Mouse (Mus musculus) MEL (cell line): ENCODE results near the gene Efcab14. TPM values are rescaled to one million over a fixed set of nuclear protein-coding genes. Genes with fewer than 3 reads are reported as not detected.

ENCODE experiments used
- DNase-seq: peaks from one replicate; pipeline ENCODE4 v3.0.0; 2011; ENCODE audit warnings: low read depth, low spot score
- H3K27ac ChIP-seq: 2 replicates; pipeline ENCODE4 v1.5.1; 2012; ENCODE audit warnings: low read depth, mild to moderate bottlenecking, control low read depth, low read length, moderate library complexity; ENCODE audit not compliant: control insufficient read depth
- H3K27me3 ChIP-seq, 2 experiments: fragments of 150-350 bp in 1 of 2; sonication (generic) in 1 of 2; 2 replicates each; pipeline ENCODE4 v1.6.1; 2012; ENCODE audit warnings: low read length in 2 of 2, mild to moderate bottlenecking in 2 of 2, improper control_type of control experiment in 1 of 2, moderate library complexity in 1 of 2; ENCODE audit not compliant: insufficient read depth in 2 of 2, control insufficient read depth in 1 of 2
- H3K36me3 ChIP-seq, 2 experiments: 2 replicates each; pipeline ENCODE4 v1.6.1; 2012 to 2014; ENCODE audit warnings: low read length in 2 of 2, improper control_type of control experiment in 1 of 2, inconsistent platforms in 1 of 2, mild to moderate bottlenecking in 1 of 2; ENCODE audit not compliant: insufficient read depth in 2 of 2, control insufficient read depth in 1 of 2
- H3K4me1 ChIP-seq, 2 experiments: fragments of 150-350 bp in 1 of 2; sonication (generic) in 1 of 2; 2 replicates each; pipeline ENCODE4 v1.6.1; 2012; ENCODE audit warnings: low read length in 2 of 2, improper control_type of control experiment in 1 of 2, mild to moderate bottlenecking in 1 of 2; ENCODE audit not compliant: insufficient read depth in 2 of 2, control insufficient read depth in 1 of 2
- H3K4me3 ChIP-seq, 2 experiments: fragments of 150-350 bp in 1 of 2; sonication (generic) in 1 of 2; 2 replicates each; pipeline ENCODE4 v1.5.1; 2012; ENCODE audit warnings: low read depth in 2 of 2, low read length in 2 of 2, mild to moderate bottlenecking in 2 of 2, moderate library complexity in 2 of 2, control low read depth in 1 of 2, improper control_type of control experiment in 1 of 2; ENCODE audit not compliant: control insufficient read depth in 1 of 2, insufficient read depth in 1 of 2
- H3K79me2 ChIP-seq: 2 replicates; pipeline ENCODE4 v1.6.1; 2012; ENCODE audit warnings: mild to moderate bottlenecking, low read length, moderate library complexity; ENCODE audit not compliant: control insufficient read depth, poor library complexity, insufficient read depth
- H3K9ac ChIP-seq: 2 replicates; pipeline ENCODE4 v1.6.1; 2012; ENCODE audit warnings: low read depth, mild to moderate bottlenecking, control low read depth, low read length, moderate library complexity; ENCODE audit not compliant: control insufficient read depth, poor library complexity, severe bottlenecking
- H3K9me3 ChIP-seq: fragments of 150-350 bp; sonication (generic); replicated peaks from 2 replicates; pipeline ENCODE4 v1.6.1; 2012; ENCODE audit warnings: mild to moderate bottlenecking, low read length, improper control_type of control experiment, moderate library complexity; ENCODE audit not compliant: insufficient read depth
- BHLHE40 ChIP-seq: IDR thresholded peaks from 2 replicates; pipeline ENCODE4 v1.6.1; 2012; ENCODE audit warnings: low read depth, mild to moderate bottlenecking, inconsistent platforms, low read length, improper control_type of control experiment, borderline replicate concordance
- CHD1 ChIP-seq: IDR thresholded peaks from 2 replicates; pipeline ENCODE4 v1.6.1; 2012; ENCODE audit warnings: low read depth, mild to moderate bottlenecking, inconsistent platforms, low read length, improper control_type of control experiment
- CHD2 ChIP-seq: IDR thresholded peaks from 2 replicates; pipeline ENCODE4 v1.6.1; 2011; ENCODE audit warnings: low read length, improper control_type of control experiment
- CTCF ChIP-seq, 3 experiments: IDR thresholded peaks in 2 of 3; conservative IDR thresholded peaks in 1 of 3; 2 replicates each; pipeline ENCODE4 v1.5.1; 2011 to 2012; ENCODE audit warnings: low read length in 3 of 3, low read depth in 2 of 3, mild to moderate bottlenecking in 2 of 3, improper control_type of control experiment in 1 of 3, inconsistent platforms in 1 of 3, mixed read lengths in 1 of 3, moderate library complexity in 1 of 3; ENCODE audit not compliant: control insufficient read depth in 1 of 3, insufficient read depth in 1 of 3, poor library complexity in 1 of 3, severe bottlenecking in 1 of 3
- E2F4 ChIP-seq: IDR thresholded peaks from 2 replicates; pipeline ENCODE4 v1.6.1; 2011; ENCODE audit warnings: low read depth, low read length, improper control_type of control experiment, borderline replicate concordance
- ELF1 ChIP-seq: IDR thresholded peaks from 2 replicates; pipeline ENCODE4 v1.6.1; 2014; ENCODE audit warnings: low read depth, mild to moderate bottlenecking, inconsistent platforms, low read length, improper control_type of control experiment, moderate library complexity
- EP300 ChIP-seq, 2 experiments: IDR thresholded peaks; 2 replicates each; pipeline ENCODE4 v1.6.1; 2011; ENCODE audit warnings: improper control_type of control experiment in 2 of 2, low read length in 2 of 2, low read depth in 1 of 2, mild to moderate bottlenecking in 1 of 2
- ETS1 ChIP-seq: IDR thresholded peaks from 2 replicates; pipeline ENCODE4 v1.6.1; 2012; ENCODE audit warnings: low read depth, mild to moderate bottlenecking, inconsistent platforms, low read length, improper control_type of control experiment, moderate library complexity
- GABPA ChIP-seq: IDR thresholded peaks from 2 replicates; pipeline ENCODE4 v1.6.1; 2012; ENCODE audit warnings: low read depth, mild to moderate bottlenecking, inconsistent platforms, low read length, improper control_type of control experiment, moderate library complexity
- GATA1 ChIP-seq: IDR thresholded peaks from 2 replicates; pipeline ENCODE4 v1.6.1; 2011; ENCODE audit warnings: low read depth, low read length, improper control_type of control experiment
- HCFC1 ChIP-seq: IDR thresholded peaks from 2 replicates; pipeline ENCODE4 v1.6.1; 2012; ENCODE audit warnings: low read depth, mild to moderate bottlenecking, inconsistent platforms, low read length, improper control_type of control experiment, moderate library complexity
- JUND ChIP-seq: IDR thresholded peaks from 2 replicates; pipeline ENCODE4 v1.6.1; 2011; ENCODE audit warnings: low read depth, mild to moderate bottlenecking, improper control_type of control experiment, low read length
- KAT2A ChIP-seq: conservative IDR thresholded peaks from 2 replicates; pipeline ENCODE4 v1.6.1; 2012; ENCODE audit warnings: low read depth, low read length, improper control_type of control experiment, inconsistent platforms
- MAFK ChIP-seq: IDR thresholded peaks from 2 replicates; pipeline ENCODE4 v1.6.1; 2011; ENCODE audit warnings: low read depth, mild to moderate bottlenecking, low read length, improper control_type of control experiment, borderline replicate concordance
- MAX ChIP-seq: IDR thresholded peaks from 2 replicates; pipeline ENCODE4 v1.6.1; 2011; ENCODE audit warnings: low read length, improper control_type of control experiment
- MAZ ChIP-seq: IDR thresholded peaks from 2 replicates; pipeline ENCODE4 v1.6.1; 2012; ENCODE audit warnings: low read depth, mild to moderate bottlenecking, inconsistent platforms, low read length, improper control_type of control experiment
- MXI1 ChIP-seq: IDR thresholded peaks from 2 replicates; pipeline ENCODE4 v1.6.1; 2011; ENCODE audit warnings: mild to moderate bottlenecking, low read depth, low read length, improper control_type of control experiment
- MYB ChIP-seq: IDR thresholded peaks from 2 replicates; pipeline ENCODE4 v1.6.1; 2011; ENCODE audit warnings: mild to moderate bottlenecking, low read depth, low read length, improper control_type of control experiment
- MYC ChIP-seq: IDR thresholded peaks from 2 replicates; pipeline ENCODE4 v1.6.1; 2011; ENCODE audit warnings: low read depth, mild to moderate bottlenecking, low read length, improper control_type of control experiment, moderate library complexity
- NELFE ChIP-seq: IDR thresholded peaks from 2 replicates; pipeline ENCODE4 v1.6.1; 2011; ENCODE audit warnings: low read depth, low read length, improper control_type of control experiment
- NRF1 ChIP-seq: IDR thresholded peaks from 2 replicates; pipeline ENCODE4 v1.6.1; 2014; ENCODE audit warnings: low read depth, mild to moderate bottlenecking, inconsistent platforms, low read length, improper control_type of control experiment, moderate library complexity; ENCODE audit not compliant: poor library complexity, insufficient read depth, severe bottlenecking
- POLR2A ChIP-seq, 2 experiments: IDR thresholded peaks; 2 replicates each; pipeline ENCODE4 v1.6.1; 2011 to 2012; ENCODE audit warnings: low read length in 2 of 2, mild to moderate bottlenecking in 2 of 2, control low read depth in 1 of 2, improper control_type of control experiment in 1 of 2, low read depth in 1 of 2, moderate library complexity in 1 of 2; ENCODE audit not compliant: control insufficient read depth in 1 of 2, insufficient read depth in 1 of 2, poor library complexity in 1 of 2
- POLR2AphosphoS2 ChIP-seq: IDR thresholded peaks from 2 replicates; pipeline ENCODE4 v1.6.1; 2011; ENCODE audit warnings: low read length, improper control_type of control experiment
- RCOR1 ChIP-seq: IDR thresholded peaks from 2 replicates; pipeline ENCODE4 v1.6.1; 2012; ENCODE audit warnings: low read depth, mild to moderate bottlenecking, inconsistent platforms, low read length, improper control_type of control experiment
- SIN3A ChIP-seq: IDR thresholded peaks from 2 replicates; pipeline ENCODE4 v1.6.1; 2012; ENCODE audit warnings: low read length, improper control_type of control experiment, inconsistent platforms
- TAL1 ChIP-seq: IDR thresholded peaks from 2 replicates; pipeline ENCODE4 v1.6.1; 2012; ENCODE audit warnings: mild to moderate bottlenecking, inconsistent platforms, low read length, moderate library complexity, mixed read lengths
- TBP ChIP-seq: IDR thresholded peaks from 2 replicates; pipeline ENCODE4 v1.8.0; 2011; ENCODE audit warnings: low read depth, low read length, improper control_type of control experiment
- TCF12 ChIP-seq: IDR thresholded peaks from 2 replicates; pipeline ENCODE4 v1.6.1; 2014; ENCODE audit warnings: low read depth, mild to moderate bottlenecking, inconsistent platforms, low read length, improper control_type of control experiment, moderate library complexity
- UBTF ChIP-seq: IDR thresholded peaks from 2 replicates; pipeline ENCODE4 v1.6.1; 2012; ENCODE audit warnings: low read depth, mild to moderate bottlenecking, inconsistent platforms, low read length, improper control_type of control experiment, moderate library complexity, borderline replicate concordance; ENCODE audit not compliant: insufficient read depth
- USF1 ChIP-seq: IDR thresholded peaks from 2 replicates; pipeline ENCODE4 v1.6.1; 2014; ENCODE audit warnings: low read depth, mild to moderate bottlenecking, inconsistent platforms, low read length, improper control_type of control experiment, moderate library complexity
- USF2 ChIP-seq, 2 experiments: IDR thresholded peaks; 2 replicates each; pipeline ENCODE4 v1.6.1; 2011 to 2012; ENCODE audit warnings: improper control_type of control experiment in 2 of 2, low read length in 2 of 2, borderline replicate concordance in 1 of 2, inconsistent platforms in 1 of 2, low read depth in 1 of 2, mild to moderate bottlenecking in 1 of 2; ENCODE audit not compliant: insufficient read depth in 1 of 2
- ZKSCAN1 ChIP-seq: IDR thresholded peaks from 2 replicates; pipeline ENCODE4 v1.6.1; 2012; ENCODE audit warnings: low read depth, mild to moderate bottlenecking, inconsistent platforms, low read length, improper control_type of control experiment, moderate library complexity
- ZNF384 ChIP-seq: IDR thresholded peaks from 2 replicates; pipeline ENCODE4 v1.6.1; 2012; ENCODE audit warnings: low read depth, mild to moderate bottlenecking, inconsistent platforms, low read length, improper control_type of control experiment
- polyA plus RNA-seq, 2 experiments: library from polyadenylated mRNA; stranded (reverse) in 1 of 2; unstranded in 1 of 2; fragments of >175 nt in 1 of 2; fragments of >200 nt in 1 of 2; gene quantifications; 2 replicates each; pipeline versions ENCODE4 v1.2.1 to v1.2.4; 2012; ENCODE audit warnings: low replicate concordance in 2 of 2, low read depth in 1 of 2; ENCODE audit not compliant: insufficient read length in 2 of 2, insufficient read depth in 1 of 2, missing spikeins in 1 of 2
- total RNA-seq: library from RNA; depleted of rRNA; stranded (reverse); fragments of 300-350 nt; gene quantifications from 2 replicates; pipeline ENCODE4 v1.2.3, GENCODE M21; 2012

Gene Efcab14
- total and polyA plus RNA-seq, 3 experiments = 11.7 to 17.1 TPM; not detected in 1

GRCm38 (mm10) chr4:115824178-115824577, 86.6 kb downstream of the Efcab14 start:
- Histone ChIP-seq H3K27ac (peak overlapping the region; percentile 81), H3K4me3 (peak overlapping the region in 1 of 2 experiments; percentile 13; a peak in 1 of 4 replicates)
- DNase-seq = peak; percentile 59

DNA sequence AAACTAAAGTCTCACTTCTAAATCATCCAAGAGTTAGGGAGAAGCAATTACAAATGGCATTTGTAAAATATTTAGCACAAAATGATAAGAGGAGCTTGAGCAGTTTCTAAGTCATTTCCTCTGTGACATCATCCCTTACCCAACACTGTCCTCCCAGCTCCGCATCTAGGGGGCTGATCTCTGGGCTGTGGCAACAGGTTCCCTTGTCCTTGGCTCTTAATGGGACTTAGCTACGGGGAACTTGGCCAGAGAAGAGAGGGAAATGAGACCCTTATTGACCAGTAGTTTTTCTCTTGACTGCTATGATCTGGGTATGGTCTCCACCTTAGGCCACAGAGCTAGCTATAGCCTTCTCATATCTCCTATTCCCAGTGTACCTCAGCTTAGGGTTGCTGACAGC, 87.7 kb downstream of the Efcab14 start:
- peak overlapping the region; percentile 81 for H3K27ac ChIP-seq
- peak overlapping the region; percentile 11; the same call in 1 of the 2 replicates for H3K9ac ChIP-seq
- H3K36me3 ChIP-seq = peaks cover 0 to 61% of the 10 kb centered on the region in 2 experiments; a peak in 2 of 4 replicates
- H3K4me1 ChIP-seq = peaks cover 50 to 73% of the 10 kb centered on the region in 2 experiments
- H3K79me2 ChIP-seq = peaks cover 4% of the 10 kb centered on the region
- H3K27me3 ChIP-seq = no peaks in the 10 kb centered on the region
- no peaks in the 10 kb centered on the region for H3K9me3 ChIP-seq
- peak; percentile 74 for DNase-seq
- H3K4me3 ChIP-seq = peak overlapping the region in 1 of 2 experiments; percentile 23; a peak in 1 of 4 replicates
- TF ChIP-seq RCOR1 (no peak; the same call in 1 of the 2 replicates), TAL1 (no peak), POLR2A (IDR thresholded peaks at IDR 0.05; ENCODE audit: control insufficient read depth in 1 of 2, insufficient read depth in 1 of 2, low read depth in 1 of 2, low read length in 2 of 2, poor library complexity in 1 of 2) (no peak), NELFE (no peak), KAT2A (no peak), CHD2 (no peak), E2F4 (0 out of 2 replicates have a peak, but pooled peaks have one; percentile 45), UBTF (no peak), BHLHE40 (no peak), HCFC1 (peak; percentile 17; the same call in 1 of the 2 replicates), GATA1 (peak; percentile 23; the same call in 1 of the 2 replicates), POLR2AphosphoS2 (no peak), MAX (peak; percentile 55), TCF12 (0 out of 2 replicates have a peak, but pooled peaks have one; percentile 22), SIN3A (peak; percentile 63), ZKSCAN1 (no peak), MAZ (no peak), EP300 (IDR thresholded peaks at IDR 0.05; ENCODE audit: low read depth in 1 of 2, low read length in 2 of 2) (peak; percentile 2 to 52; a peak in 2 of 4 replicates), TBP (no peak), GABPA (no peak; the same call in 1 of the 2 replicates), ETS1 (peak; percentile 78)

More at GRCm38 (mm10) chr4:115824178-115824577, 86.6 kb downstream of the Efcab14 start:
- TF ChIP-seq ZKSCAN1 (no peak), NRF1 (no peak), NELFE (no peak), MAZ (no peak; the same call in none of the 2 replicates), MAX (no peak), ETS1 (peak; percentile 80), GABPA (no peak), CTCF (IDR thresholded peaks at IDR 0.05 in 2 of 3, conservative IDR thresholded peaks at IDR 0.05 in 1 of 3; ENCODE audit: control insufficient read depth in 1 of 3, insufficient read depth in 1 of 3, low read depth in 2 of 3, low read length in 3 of 3, poor library complexity in 1 of 3, severe bottlenecking in 1 of 3) (no peak), USF1 (no peak), JUND (no peak), HCFC1 (no peak), UBTF (no peak), GATA1 (peak; percentile 80), MYB (no peak), EP300 (IDR thresholded peaks at IDR 0.05; ENCODE audit: low read depth in 1 of 2, low read length in 2 of 2) (peak; percentile 83 to 85), CHD1 (no peak), TAL1 (peak; percentile 59), USF2 (IDR thresholded peaks at IDR 0.05; ENCODE audit: borderline replicate concordance in 1 of 2, insufficient read depth in 1 of 2, low read depth in 1 of 2, low read length in 2 of 2) (no peak), MYC (0 out of 2 replicates have a peak, but pooled peaks have one; percentile 29), TBP (peak; percentile 59; the same call in 1 of the 2 replicates), KAT2A (no peak), MXI1 (no peak), ELF1 (no peak), RCOR1 (peak; percentile 73), ZNF384 (no peak), MAFK (no peak), TCF12 (peak; percentile 75)
- H3K4me1 ChIP-seq = peaks cover 54 to 71% of the 10 kb centered on the region in 2 experiments
- peak overlapping the region; percentile 15; the same call in 1 of the 2 replicates for H3K9ac ChIP-seq
- no peaks in the 10 kb centered on the region for H3K9me3 ChIP-seq
- H3K27me3 ChIP-seq = no peaks in the 10 kb centered on the region
- H3K36me3 ChIP-seq = peaks cover 0 to 62% of the 10 kb centered on the region in 2 experiments; a peak in 2 of 4 replicates
- peaks cover 4% of the 10 kb centered on the region for H3K79me2 ChIP-seq
